Mouse (Mus musculus) c-Kit-positive CD71-positive TER-119-negative erythroid progenitor cells, embryonic 14.5 days (primary cell): ENCODE results near the gene Selenoi.
A peak's percentile ranks its signal among the peaks of the same experiment; 100 is the strongest.

ENCODE experiments used
- DNase-seq: peaks from one replicate; pipeline ENCODE4 v3.0.0-alpha.2; 2013; ENCODE audit warnings: low read depth

Gene Selenoi

DNA sequence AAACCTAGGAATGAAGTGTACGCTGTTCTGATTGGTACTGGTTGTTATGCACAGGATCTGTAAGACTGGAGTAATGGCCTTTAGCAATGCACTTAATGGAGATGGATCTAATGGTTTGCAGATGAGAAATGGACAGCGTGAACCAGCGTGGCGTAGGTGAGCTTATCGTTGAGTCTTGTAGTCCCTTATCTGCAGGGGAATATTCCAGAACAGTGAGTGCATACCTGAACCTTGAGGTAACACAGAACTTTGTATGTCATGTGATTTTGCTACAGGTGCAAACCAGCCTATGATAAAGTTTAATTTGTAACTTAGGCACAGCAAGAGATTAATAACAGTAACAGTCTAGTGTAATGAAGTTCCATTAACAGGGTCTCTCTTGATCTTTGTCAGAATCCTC, 6.2 kb downstream of the Selenoi start:
- DNase-seq = no peak

DNA sequence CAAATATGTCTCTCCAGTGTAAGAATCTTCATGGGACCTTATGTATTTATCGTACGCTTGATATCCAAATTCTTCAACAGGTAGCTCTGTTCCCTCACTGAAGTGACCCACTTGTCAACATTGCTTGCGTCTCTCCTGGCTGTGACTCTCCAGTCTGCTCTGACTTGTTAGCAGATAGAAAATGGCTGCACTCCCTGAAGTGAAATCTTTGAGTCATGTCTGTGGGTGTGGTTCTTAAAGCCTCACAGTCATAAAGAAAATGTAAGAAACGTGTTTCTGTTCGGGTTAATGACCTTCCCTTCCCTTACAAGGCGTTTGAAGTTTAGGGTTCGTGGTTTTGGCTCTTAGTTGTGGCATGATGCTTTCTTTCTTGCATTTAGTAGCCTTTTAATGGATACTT, 8.2 kb downstream of the Selenoi start:
- DNase-seq = no peak

DNA sequence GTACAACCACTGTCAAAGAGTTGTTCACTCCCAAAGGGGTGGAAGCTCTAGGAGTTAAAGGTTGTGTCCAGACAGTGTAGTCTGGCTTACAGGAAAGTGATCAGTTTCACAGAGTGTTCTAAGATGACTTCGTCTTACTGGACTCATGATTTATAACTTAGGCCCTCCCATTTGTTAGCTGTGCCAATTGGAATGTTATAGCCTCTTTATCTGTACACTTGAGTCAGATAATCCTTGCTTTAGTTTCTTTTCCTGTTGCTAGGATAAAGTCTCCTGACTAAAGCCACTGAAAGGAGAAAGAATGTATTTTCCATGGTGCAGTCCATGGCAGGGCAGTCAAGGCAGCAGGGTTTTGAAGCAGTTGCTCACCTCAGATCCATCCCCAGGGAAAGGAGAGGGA, 10.0 kb downstream of the Selenoi start:
- DNase-seq = no peak

DNA sequence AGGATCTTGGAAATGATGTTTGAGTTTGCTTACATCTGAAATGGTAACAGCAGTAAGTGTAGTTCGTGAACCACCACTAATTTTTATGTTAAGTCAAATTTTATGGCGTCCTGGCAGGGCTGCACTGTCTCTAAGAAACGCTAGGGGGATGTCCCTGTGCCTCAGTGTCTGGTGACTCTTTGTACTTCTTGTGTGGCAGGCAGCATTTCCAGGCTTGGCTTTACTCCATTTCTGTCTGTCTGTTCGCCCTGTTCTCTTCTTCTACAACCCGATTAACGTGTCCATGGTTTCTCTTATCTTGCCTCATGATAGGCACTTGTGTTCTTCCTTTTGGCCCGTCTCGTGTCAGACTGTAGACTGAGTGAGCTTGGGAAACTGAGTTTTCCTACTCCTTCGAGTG, 11.4 kb downstream of the Selenoi start:
- DNase-seq = peak; percentile 44

GRCm38 (mm10) chr5:30245861-30246416, 13.6 kb downstream of the Selenoi start:
- DNase-seq = no peak

DNA sequence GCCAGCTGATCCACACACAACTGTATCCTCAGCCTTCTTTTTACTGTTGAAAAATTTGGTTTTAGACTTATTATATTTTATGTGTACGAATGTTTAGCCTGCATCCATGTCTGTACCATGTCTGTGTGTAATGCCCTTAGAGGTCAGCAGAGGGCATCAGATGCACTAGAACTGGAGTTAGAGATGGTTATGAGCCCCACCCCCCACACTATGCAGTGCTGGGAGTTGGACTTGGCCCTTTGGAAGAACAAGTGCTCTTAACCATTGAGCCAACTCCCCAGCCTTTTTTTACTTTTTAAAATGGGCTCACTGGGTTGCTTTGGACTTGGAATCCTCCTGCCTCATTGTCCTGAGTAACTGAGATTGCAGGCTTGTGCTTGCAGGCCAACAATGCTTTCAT, 15.3 kb downstream of the Selenoi start:
- no peak for DNase-seq

- DNase-seq = no peak
Observed at GRCm38 (mm10) chr5:30255567-30256354, 23.4 kb downstream of the Selenoi start.

GRCm38 (mm10) chr5:30258776-30259175, 26.4 kb downstream of the Selenoi start:
- DNase-seq = no peak

DNA sequence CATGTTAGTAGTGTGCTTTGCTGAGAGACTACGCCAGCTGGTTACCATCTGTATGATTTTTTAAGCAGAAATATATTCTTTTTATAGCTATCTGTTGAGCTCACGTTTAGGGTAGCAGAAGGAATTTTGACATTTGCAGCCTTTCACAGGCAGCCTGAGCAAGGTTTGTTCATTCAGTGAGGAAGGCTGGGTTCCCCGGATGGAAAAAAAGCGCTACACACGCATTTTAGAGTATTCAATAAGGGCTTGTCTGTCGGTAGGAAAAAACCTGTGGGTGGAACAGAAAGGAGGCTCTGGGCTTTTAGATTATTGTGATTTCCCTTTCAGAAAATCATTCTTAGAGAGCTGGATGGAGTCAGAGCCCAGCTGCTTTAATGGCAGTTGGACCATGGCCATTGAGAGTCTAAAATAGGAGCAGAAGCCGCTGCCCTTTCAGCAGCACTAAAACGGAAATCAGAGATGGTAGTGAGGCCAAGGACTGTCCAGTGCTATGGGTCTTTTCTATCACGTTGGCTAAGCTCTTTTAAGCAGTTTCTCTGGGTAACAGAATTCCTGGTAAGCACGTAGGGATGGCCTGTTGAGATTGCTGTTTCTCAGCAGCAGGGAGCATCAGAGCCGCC, 38.3 kb downstream of the Selenoi start:
- no peak for DNase-seq

GRCm38 (mm10) chr5:30271599-30272281, 39.4 kb downstream of the Selenoi start:
- DNase-seq = no peak

- DNase-seq = no peak
Observed at GRCm38 (mm10) chr5:30276361-30276760, 44.0 kb downstream of the Selenoi start.

GRCm38 (mm10) chr5:30278952-30279351, 46.6 kb downstream of the Selenoi start:
- no peak for DNase-seq

- DNase-seq = no peak
Observed at GRCm38 (mm10) chr5:30279446-30279845, 47.1 kb downstream of the Selenoi start.

GRCm38 (mm10) chr5:30280864-30281263, 48.5 kb downstream of the Selenoi start:
- DNase-seq = no peak

DNA sequence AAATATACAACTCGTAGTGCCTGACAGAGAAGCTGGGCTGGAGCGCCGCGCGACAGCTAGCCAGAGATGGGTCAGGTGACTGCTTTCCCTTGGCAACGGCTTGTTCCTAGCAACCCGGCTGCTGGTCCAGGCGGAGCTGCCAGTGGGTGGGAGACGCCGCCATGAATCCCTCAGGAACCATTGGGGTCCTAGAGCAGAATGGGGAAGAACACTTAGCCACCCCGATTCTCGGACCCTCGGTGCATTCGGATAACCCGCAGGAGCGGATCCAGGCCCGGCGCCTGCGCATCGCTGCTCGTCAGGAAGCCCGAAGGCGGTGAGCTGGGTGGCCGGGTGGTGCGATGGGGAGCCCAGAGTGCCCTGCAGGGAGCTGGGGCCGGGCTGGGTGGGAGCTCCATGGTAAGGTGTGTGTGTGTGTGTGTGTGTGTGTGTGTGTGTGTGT, 48.9 kb downstream of the Selenoi start, which contains the start of gene Drc1:
TSS of gene Drc1 (plus strand) at position 98 of the 442 bp plus-strand sequence.
- no peak for DNase-seq

DNA sequence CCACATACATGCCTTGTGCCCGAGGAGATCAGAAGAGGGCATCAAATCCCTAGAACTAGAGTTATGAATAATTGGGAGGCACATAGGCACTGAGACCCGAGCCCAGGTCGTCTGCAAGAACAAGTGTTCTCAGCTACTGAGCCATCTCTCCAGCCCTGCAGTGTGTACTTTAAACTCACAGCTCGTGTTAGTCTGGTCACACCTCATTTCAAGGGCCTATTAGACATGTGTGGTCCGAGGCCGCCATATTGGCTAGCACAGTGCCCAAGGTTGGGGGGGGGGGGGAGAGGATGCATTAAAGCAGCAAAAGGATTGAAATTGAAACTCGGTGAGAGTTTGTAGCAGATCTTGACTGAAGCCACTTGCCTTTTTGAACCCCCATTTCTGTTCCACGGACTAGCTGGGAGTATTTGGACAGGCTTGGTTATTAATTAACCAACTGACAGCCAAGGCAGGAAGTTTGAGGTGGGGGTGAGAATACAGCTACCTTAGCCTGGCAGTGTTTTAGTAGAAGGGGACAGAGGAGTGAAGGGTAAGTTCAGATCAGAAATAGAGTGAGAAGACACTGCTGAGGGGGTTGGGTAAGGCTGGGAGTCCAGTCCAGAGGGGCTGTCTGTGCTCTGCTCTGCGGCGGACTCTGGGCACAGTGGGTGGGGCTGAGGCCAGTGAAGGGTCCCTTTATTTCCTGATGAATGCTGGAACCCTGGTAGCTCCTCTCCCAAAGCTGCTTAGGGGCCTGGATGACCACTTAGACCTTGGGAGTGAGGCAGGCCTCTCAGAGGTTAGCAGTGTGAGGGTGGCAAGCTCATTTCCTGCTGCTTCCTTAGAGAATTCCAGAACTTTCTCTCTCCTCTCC, 53.8 kb downstream of the Selenoi start:
- DNase-seq = no peak

GRCm38 (mm10) chr5:30287106-30287882, 54.9 kb downstream of the Selenoi start:
- DNase-seq = peak; percentile 52
